Mouse (Mus musculus) embryo, embryonic 10.5 days (tissue): Measurements from ENCODE around the gene Cenpe.
"Not testable (repeated sequence)": the region's sequence is repeated elsewhere in the genome, so short reads cannot be mapped to it uniquely, and the experiment has no call there.

Experiments
- DNase-seq: peaks from one replicate; pipeline ENCODE4 v3.0.0-alpha.2; 2015; ENCODE audit warnings: low spot score

The Cenpe gene

DNA sequence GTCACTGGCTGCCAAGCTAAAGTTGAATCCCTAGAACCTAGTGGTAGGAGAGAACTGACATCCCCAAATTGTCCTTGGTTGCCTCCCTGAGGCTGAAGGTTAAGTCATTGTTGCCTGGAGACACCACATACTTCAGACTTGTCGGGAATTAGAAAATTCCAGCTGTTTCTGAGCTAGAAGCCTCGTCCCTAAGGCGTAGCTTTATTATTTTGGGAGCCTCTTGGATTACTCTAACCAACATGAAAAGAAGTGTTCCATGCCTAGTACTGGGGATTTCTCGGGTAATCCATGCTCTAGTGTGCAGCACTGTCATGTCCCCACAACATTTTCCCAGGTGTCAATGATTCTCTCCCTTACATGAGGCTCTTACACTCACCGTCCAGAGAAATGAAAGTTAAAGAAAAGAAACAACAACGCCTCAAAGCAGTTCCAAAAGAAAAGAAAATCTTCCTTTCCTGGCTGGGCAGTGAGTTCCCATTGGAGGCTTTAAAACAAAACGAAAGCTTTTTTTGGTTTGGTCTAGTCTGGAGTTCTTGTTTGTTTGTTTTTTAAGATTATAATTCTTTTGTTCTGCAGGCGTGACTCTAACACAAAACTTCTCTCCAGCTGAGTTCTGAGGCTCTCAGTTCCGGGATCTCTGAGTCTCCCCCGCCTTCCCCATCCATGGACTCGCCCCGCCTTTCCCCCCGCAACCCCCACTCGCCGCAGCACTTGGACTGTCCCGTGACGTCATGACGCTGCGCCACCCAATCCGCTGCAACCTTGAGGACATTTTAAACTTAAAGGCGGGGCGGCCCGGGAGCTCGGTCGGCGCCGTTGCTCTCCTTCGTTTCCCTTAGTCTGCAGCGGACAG lies at the start of gene Cenpe:
TSS of gene Cenpe (plus strand) at position 733 of the 853 bp plus-strand sequence.
- peak; percentile 95 for DNase-seq

DNA sequence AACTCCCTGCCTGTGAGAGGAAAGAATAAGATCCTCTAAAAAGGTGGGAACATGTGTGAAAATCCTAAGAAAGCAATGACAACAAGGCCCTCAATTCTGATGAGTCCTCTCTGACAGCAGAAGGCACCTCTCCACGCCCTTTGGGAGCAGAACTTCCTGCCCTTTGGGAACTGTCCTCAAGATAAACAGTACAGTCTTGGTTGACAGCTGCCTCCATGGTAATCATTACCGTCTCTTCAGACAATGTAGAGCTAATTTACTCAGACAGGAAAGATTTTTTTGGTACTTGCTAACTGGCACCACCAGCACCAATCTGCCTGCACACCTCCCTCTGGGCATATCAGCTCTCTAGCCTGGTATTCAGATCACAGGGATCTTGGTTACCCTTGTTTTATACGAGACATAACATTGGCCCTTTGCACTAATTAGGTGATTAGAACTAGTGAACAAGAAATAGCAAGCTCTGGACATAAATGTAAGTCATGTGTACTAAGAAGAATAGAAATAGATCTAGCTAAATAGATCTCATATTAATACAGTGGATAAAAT lies 40.4 kb upstream of the Cenpe start:
- DNase-seq: no peak

DNA sequence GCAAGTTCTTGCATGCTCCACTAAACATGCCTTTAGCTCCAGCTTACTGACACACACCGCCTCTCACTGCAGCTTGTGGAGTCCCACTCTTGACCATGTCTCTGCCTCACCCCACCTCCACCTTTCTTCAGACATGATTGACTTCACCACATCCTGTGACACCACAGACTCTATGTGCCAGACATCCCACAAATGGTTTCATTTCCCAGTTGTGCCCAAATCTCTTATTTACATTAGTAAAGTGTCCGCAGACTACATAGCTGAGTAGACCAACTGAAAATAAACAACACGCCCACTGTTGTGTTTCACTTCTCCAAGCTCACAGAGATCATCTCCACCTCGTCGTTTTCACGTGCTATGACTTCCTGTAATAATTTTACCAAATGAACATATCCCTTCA lies 20.5 kb upstream of the Cenpe start:
- DNase-seq: no peak

DNA sequence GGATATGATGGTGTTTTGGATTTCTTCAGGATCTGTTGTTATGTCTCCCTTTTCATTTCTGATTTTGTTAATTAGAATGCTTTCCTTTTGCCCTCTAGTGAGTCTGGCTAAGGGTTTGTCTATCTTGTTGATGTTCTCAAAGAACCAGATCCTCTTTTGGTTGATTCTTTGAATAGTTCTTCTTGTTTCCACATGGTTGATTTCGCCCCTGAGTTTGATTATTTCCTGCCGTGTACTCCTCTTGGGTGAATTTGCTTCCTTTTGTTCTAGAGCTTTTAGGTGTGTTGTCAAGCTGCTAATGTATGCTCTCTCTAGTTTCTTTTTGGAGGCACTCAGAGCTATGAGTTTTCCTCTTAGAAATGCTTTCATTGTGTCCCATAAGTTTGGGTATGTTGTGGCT lies 14.3 kb upstream of the Cenpe start:
- not testable (repeated sequence) for DNase-seq

DNA sequence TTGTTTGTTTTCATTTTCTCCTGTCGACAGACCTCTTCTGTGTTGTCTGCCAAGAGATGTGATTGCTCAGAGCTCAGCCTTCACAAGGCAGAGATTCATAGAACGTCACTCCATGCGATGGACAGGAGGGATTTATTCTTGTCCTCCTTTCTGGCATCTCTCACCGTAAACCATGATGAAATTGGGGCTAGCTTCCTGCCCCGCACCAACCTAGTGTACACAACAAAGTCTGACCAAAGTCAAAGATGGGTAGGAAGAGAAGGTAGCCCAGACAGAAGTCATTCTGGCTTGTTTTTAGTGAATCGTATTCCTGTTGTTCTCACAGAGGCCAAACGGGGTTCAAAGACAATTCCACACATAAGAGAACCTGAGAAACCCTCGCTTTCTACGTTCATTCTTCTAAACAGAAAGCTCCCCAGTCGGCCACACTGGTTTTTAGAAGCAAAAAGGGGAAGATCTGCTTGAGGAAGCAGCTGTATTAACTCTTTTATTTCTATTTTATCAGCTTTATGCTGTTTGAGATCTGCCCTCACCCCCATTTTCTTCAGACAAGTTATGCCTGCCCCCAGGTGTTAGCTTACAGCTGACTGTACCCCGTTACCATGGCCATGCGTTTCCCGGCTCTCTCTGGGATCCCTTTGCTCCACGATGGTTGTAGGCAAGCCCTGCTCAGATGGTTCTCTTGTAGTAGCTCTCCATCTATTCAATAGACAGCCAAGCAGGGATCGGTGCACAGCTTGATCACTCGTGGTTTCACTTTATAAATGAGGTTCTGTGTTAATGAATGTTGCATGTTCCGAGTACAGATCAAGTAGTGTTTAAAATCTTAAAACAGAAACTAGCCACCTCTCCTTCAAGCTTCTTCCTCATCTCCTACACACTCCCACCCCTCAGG lies 11.7 kb upstream of the Cenpe start:
- DNase-seq: no peak

DNA sequence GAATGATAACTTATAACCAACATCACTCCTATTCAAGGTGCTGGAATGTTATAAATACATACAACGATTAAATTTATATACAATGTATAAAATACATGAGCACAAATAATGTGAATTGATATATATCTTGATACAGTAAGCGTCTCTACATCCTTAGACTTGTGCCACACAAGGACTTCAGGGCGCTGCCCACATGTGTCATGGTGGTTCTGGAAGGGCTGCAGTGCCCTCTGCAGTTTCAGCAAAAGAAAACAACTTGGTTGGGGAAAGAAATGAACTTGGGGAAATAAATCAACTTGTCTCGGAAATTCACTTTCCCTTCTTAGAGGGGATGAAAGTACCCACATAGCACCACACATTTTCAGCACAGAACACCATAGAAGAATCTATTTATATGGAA lies 5.7 kb upstream of the Cenpe start:
- peak; percentile 62 for DNase-seq

DNA sequence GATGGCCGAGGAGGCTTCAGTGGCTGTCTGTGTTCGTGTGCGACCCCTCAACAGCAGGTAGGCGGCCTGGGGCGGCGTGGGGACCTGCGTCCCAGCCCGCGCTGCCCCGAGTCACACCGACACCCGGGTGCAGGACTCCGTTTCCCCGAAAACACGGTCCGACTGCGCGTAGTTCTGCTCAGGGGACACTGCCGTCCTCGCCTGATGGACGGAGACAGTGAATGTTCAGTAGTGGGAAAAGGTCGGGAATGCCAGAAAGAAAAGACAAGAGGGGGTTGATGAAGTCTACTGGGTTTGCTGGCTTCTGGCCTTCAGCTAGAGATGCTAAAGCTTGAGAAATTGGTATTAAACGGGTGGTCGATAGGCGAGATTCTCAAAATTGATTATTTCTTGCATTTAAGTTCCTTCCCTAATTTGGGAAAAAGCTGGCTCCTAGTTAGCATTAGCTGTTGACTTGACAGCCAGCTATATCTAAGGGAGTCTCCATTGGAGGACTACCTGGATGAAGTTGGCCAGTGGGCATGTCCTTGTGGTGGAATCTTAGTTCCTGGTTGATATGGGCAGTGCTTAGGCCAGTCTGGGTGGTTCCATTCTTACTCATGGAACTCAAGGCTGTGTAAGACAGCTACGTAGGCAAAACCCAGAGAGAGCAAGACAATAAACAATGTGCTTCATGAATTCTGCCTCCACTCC lies 467 bp downstream of the Cenpe start:
- peak; percentile 15 for DNase-seq

DNA sequence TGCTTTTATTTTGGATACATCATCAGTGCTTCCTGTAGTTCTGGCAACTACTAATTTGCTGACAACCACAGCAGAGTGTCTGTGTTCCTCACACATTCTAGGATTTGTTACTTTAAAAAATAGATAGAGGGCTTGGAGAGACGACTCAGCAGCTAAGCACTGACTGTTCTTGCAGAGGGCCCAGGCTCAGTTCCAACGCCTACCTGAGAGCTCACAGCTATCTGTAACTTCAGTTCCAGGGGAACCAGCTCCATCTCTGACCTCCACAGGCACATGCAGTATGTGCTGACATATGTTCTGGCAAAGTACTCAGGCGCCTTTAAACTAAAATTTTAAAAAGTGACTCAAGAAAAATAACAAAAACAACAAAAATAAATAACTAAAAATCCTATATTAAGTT lies 19.7 kb downstream of the Cenpe start:
- no peak for DNase-seq

DNA sequence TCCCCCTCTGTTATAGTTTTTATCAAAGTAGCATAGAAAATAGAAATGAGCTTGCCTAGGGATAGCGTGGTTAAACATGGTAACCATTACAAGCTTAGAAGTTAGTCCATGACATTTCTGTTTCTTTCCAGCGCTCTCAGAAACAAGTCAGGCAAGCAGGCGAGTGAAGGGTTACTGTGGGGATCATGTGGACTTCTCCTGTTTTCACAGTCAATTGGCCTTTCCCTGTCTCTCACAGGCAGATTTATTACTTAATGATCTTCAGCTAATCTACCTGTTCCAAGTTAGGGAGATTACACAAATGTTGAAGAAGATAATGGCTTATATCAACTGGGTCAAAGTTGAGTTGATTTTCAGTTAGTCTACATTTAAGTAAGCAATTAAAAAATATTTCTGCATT lies 20.1 kb downstream of the Cenpe start:
- DNase-seq: no peak

DNA sequence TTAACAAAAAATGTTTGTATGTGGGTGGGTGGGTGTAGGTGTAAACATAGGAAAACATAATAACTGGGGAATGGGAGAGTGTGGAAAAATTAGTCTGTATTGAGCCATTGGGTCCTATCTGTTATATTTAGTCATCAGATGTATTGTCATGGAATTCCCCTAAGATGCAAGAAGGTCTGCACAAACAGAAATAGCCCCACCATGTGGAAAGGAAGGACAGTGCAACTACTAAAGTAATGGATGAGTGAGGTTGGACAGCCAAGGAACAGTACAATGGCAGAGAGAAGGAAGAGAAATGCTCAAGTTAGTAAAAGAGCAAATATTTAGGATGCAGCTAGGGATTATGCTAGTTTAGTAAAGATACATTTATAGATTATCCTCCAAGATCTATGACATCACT lies 33.4 kb downstream of the Cenpe start:
- peak; percentile 48 for DNase-seq

DNA sequence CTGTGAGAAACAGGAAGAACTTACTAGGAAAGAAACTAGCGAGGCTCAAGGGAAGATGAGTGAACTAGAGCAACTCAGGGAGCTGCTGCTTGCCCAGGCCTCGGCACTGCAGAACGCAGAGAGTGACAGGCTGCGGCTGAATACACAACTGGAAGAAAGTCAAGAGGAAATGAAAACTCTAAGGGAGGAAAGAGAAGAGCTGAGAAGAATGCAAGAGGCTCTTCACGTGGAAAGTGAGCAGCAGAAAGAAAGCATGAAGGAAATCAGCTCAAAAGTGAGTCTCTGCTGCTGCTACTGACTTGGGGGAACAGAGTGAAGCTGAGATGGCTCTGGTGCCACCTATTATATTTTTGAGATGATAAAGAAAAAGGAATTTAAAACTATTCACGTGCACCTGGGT lies 34.5 kb downstream of the Cenpe start:
- DNase-seq: no peak

DNA sequence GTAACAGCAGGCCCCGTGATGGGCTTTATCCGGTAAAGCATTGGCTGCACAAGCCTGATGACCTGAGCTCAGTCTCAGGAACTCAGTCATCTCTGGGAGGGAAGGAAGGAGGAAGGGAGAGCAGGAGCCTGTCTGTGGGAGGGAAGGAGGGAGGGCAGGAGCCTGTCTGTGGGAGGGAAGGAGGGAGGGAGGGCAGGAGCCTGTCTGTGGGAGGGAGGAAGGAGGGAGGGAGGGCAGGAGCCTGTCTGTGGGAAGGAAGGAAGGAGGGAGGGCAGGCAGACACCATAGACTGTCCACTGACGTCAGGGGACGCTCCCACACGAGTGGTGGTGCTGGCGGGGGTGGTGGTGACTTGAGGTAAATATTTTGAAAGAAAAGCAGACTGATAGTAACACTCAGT lies 36.8 kb downstream of the Cenpe start:
- peak; percentile 10 for DNase-seq

DNA sequence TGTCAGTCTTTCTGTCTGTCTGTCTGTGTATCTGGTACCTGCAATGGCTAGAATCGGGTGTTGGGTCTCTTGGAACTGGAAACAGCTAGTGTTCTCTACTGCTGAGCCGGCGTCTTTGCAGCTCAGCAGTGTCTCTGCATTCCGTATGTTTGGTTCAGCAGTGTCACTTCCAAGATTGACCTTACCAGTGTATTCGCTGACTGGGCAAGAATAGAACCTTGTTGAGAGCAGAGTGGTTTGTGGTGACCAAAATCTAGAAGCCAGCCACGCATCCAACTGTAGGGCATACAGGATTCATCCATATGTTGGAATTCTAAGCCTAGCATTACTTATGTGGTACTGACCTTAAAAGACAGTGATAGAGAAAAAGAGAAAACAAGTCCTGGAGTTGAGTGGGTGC lies 39.5 kb downstream of the Cenpe start:
- no peak for DNase-seq

DNA sequence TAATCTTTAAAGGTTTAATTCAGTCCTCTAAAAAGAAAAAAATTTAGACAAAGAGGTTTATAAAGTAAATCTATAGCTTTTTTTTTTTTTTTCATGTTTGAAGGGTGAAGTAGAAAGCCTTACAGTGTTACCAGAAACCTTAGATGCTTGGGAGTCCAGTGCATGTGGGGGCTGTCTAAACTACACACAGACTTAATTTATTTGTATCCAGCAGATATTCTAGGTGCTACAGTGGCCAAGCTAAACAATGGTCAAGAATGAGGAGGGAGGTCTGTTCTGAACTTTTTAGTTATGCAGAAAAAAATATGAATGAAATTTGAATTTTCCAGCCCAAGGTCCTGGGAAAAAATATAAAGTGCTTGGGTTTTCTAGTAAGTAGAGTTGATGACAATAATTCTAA lies 42.4 kb downstream of the Cenpe start:
- no peak for DNase-seq

DNA sequence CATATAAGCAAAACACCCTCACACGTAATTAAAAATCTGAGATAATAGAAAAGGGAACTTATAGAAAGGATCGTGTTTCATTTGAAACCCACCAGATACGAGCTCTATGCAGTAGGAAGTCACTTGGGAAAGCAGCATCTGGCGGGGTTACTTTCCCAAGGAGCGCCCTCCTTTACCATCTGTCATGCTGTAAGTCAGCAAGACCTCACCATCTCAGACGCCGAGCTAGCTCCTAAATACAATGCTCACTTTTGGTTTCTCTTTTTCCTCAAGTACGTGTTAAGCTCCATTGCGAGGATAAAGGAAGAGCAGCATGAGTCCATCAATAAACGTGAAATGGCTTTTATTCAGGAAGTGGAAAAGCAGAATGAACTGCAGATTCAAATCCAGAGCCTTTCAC lies 46.6 kb downstream of the Cenpe start:
- DNase-seq: no peak

DNA sequence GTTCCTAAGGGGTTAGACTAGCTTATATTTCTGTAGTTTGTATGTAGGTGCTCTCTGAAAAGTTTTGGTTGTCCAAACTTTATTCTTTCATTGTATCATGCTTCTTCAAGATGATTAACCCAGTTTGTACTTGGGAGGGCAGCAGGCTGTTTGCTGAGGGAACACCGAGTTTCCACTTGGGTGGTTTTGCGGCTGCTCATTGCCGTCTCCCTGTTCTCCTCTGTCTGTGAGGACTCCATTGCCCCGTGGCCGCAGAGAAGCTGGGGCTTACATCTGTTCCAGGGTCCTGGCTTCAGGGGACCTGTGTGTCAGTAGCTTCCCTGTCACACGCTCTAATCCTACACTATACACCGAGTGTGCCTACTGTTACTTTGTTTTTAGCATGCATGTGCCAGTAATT lies 47.9 kb downstream of the Cenpe start:
- DNase-seq: no peak

DNA sequence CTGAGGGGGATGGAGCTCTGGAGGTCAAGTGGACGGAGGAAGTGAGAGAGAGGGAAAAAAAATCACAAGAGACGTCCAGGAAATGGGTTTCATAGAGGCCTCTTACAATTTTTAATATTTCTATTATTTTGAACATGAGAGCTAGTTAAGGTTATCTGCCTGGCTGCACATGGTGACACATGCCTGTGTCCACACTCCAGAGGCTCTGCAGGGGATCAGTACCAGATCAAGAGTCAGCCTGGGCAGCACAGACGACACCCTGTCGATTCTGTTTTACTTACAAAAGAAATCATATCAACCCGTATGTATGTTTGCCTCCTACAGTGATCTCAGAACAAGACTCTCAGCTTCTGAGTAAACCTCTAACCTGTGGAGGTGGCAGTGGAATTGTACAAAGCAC lies 56.3 kb downstream of the Cenpe start:
- DNase-seq: no peak

DNA sequence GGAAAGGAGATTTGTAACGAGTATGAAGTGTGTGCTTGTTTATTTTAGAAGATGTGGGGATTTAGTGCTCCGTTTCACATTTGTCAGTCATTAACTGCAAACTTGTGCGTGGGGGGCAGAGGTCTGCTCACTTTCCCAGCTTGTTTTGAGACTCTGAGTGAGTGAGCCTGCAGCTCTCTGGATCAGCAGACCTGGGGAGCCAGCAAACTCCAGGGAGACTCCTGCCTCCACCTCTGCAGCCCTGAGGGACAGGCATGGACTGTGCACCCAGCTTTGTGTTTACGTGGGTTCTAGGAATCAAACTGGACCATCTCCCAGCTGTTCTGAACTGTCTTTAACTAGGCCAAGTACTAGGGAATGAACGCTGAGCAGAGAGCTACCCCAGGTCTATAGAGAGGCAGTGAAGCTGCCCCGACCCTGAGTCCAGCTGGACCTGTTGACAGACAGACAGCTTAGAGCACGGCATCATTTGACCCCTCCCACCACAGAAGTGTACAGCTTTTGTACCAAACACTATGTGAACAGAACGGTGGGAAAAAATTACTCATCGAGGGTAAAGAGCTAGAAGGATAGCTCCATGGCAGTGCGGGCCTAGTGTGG lies 57.2 kb downstream of the Cenpe start:
- DNase-seq: no peak

DNA sequence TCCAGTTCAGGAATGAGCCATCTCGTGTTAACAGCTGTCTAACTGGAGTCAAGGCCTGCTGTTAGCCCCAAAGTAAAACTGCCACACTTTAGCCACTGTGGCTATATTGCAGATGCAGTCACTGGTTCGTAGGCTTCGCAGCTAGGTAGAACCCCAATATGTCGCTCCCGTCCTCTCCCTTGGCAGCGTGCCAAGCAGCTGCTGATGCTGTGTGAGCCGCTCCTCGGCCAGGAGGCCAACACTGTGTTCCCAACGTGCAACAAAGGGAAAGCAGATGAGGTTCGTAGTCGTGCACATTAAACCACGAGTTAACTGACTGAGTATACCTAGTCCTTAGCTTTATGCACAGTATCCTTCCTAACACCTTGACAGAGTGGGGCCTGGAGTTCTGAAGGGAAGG lies 60.3 kb downstream of the Cenpe start:
- no peak for DNase-seq

DNA sequence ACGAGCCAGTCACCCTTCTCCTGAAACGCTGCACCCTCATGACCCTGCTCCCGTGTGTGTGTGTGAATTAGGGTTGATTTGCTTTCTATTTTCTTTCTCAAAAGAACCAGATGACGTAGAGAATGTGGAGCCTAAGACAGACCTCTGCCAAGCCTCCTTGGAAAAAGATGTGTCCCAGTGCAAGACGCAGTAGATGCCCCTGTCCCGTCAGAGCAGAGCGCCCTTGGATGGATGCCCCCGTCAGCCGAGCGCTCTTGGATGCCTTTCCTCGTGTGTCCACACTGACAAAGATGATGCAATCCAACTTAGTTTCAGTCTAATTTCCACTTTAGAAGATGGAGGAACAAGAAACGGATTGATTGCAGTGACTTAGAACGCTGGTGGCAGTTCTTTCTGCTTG lies 60.7 kb downstream of the Cenpe start:
- no peak for DNase-seq

DNA sequence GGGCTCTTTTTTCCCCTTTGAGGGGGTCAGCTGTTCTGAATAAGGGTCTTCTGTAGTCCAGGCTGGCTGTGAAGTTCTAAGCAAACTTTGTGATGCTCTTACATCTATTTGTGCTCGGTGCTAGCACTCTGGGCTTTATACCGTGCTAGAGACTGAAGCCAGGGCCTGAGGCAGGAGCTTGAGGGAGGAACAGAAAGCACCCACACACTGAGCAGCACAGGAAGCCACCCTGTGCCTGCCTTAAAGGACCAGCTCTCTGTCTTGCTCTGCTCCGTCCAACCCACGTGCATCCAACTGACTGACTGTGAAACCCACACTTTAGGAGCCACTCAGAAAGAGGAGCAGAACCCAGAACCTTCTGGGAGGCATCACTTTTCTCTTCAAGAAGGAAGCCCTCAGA lies 67.8 kb downstream of the Cenpe start:
- no peak for DNase-seq
